Mouse (Mus musculus) fibroblast of lung, adult 2 months (primary cell): ENCODE measurements around the gene Pnpla2.

ENCODE experiments used
- DNase-seq: peaks from one replicate; pipeline ENCODE4 v3.0.0-alpha.2; 2011; ENCODE audit warnings: low read depth

Gene Pnpla2

GRCm38 (mm10) chr7:141467230-141468030, 12.4 kb downstream of the Pnpla2 start, which contains the start of gene Cd151:
TSS of gene Cd151 (plus strand) at chr7:141467392.
- DNase-seq: peak; percentile 79

- no peak for DNase-seq
Measured at GRCm38 (mm10) chr7:141468164-141468521, 13.1 kb downstream of the Pnpla2 start.

- peak; percentile 63 for DNase-seq
Measured at GRCm38 (mm10) chr7:141468522-141469211, 13.7 kb downstream of the Pnpla2 start.

- DNase-seq: no peak
Measured at GRCm38 (mm10) chr7:141469352-141469751, 14.4 kb downstream of the Pnpla2 start.

- no peak for DNase-seq
Measured at GRCm38 (mm10) chr7:141469901-141470636, 15.1 kb downstream of the Pnpla2 start.

GRCm38 (mm10) chr7:141470637-141470944, 15.6 kb downstream of the Pnpla2 start:
- no peak for DNase-seq

- no peak for DNase-seq
Measured at GRCm38 (mm10) chr7:141471236-141471635, 16.2 kb downstream of the Pnpla2 start.

- DNase-seq: no peak
Measured at GRCm38 (mm10) chr7:141472226-141472625, 17.2 kb downstream of the Pnpla2 start.

GRCm38 (mm10) chr7:141472763-141473162, 17.8 kb downstream of the Pnpla2 start:
- DNase-seq: no peak

GRCm38 (mm10) chr7:141474160-141474559, 19.2 kb downstream of the Pnpla2 start:
- no peak for DNase-seq

- DNase-seq: no peak
Measured at GRCm38 (mm10) chr7:141475011-141475804, 20.2 kb downstream of the Pnpla2 start, which contains the start of the genes Polr2l and Tspan4. TSS of gene Polr2l (minus strand) at chr7:141475132. TSS of gene Tspan4 (plus strand) at chr7:141475240.

GRCm38 (mm10) chr7:141475805-141476158, 20.8 kb downstream of the Pnpla2 start:
- DNase-seq: no peak

- DNase-seq: peak; percentile 76
Measured at GRCm38 (mm10) chr7:141476226-141476980, 21.4 kb downstream of the Pnpla2 start.

- no peak for DNase-seq
Measured at GRCm38 (mm10) chr7:141476981-141477370, 22.0 kb downstream of the Pnpla2 start.

- no peak for DNase-seq
Measured at GRCm38 (mm10) chr7:141477578-141478269, 22.7 kb downstream of the Pnpla2 start.

- DNase-seq: no peak
Measured at GRCm38 (mm10) chr7:141478270-141478748, 23.3 kb downstream of the Pnpla2 start.

GRCm38 (mm10) chr7:141480842-141481497, 26.0 kb downstream of the Pnpla2 start:
- DNase-seq: no peak

GRCm38 (mm10) chr7:141481498-141482401, 26.8 kb downstream of the Pnpla2 start:
- DNase-seq: no peak

- DNase-seq: no peak
Measured at GRCm38 (mm10) chr7:141482531-141483024, 27.6 kb downstream of the Pnpla2 start.
